20 mouse cellular contexts compared by ENCODE assay signal in genomic region chr10:58848536-58848935, GRCm38 (mm10). TPM values are rescaled to one million over a fixed set of nuclear protein-coding genes. Genes with fewer than 3 reads are reported as not detected.
"Had no signal": no experiment of that assay in that cellular context is flagged by ENCODE, and none has a peak within 500 bp of the region (broad histone marks: within the 10 kb centered on the region; RNA-seq: fewer than 3 reads in every experiment).

No protein-coding gene starts in this region.

- H3K9ac ChIP-seq: lung, embryonic 15.5 days; midbrain, embryonic 12.5 days; neural tube, embryonic 13.5 days; neural tube, embryonic 15.5 days; stomach, embryonic 15.5 days had no signal

- DNase-seq: lung, adult 2 months; lung, postnatal 14 days; lung, postnatal 36 days; midbrain, embryonic 14.5 days; right cerebral cortex, postnatal 14 days; thymus, adult 2 months; thymus, postnatal 25 days; thymus, postnatal 4 days had no signal

- ATAC-seq: lung, postnatal 0 days; midbrain, embryonic 16.5 days had no signal

- H3K9me3 ChIP-seq: lung, embryonic 15.5 days; midbrain, embryonic 10.5 days; midbrain, embryonic 12.5 days; neural tube, embryonic 13.5 days; neural tube, embryonic 15.5 days; stomach, embryonic 15.5 days had no signal

- H3K4me3 ChIP-seq: lung, embryonic 15.5 days; midbrain, embryonic 10.5 days; midbrain, embryonic 12.5 days; myocyte; neural tube, embryonic 13.5 days; neural tube, embryonic 15.5 days; stomach, embryonic 15.5 days had no signal

- H3K27me3 ChIP-seq: lung, embryonic 15.5 days; midbrain, embryonic 12.5 days; neural tube, embryonic 13.5 days; neural tube, embryonic 15.5 days; stomach, embryonic 15.5 days had no signal

- H3K4me1 ChIP-seq: lung, embryonic 15.5 days; stomach, embryonic 15.5 days had no signal

- H3K36me3 ChIP-seq: lung, embryonic 15.5 days; midbrain, embryonic 10.5 days; midbrain, embryonic 12.5 days; neural tube, embryonic 13.5 days; neural tube, embryonic 15.5 days; stomach, embryonic 15.5 days had no signal

- H3K4me2 ChIP-seq: lung, embryonic 15.5 days; midbrain, embryonic 12.5 days; neural tube, embryonic 13.5 days; neural tube, embryonic 15.5 days; stomach, embryonic 15.5 days had no signal

- H3K27ac ChIP-seq: lung, embryonic 15.5 days; macrophage; midbrain, embryonic 10.5 days; midbrain, embryonic 12.5 days; neural tube, embryonic 15.5 days; stomach, embryonic 15.5 days; stomach, postnatal 0 days had no signal

RNA-seq across cellular contexts. Expression of gene Sh3rf3, which starts 35.4 kb away (rescaled TPM):
- total RNA-seq: megakaryocyte-erythroid progenitor cell, adult 5-6 weeks had no signal
- polyA plus RNA-seq: macrophage had no signal
